Mouse (Mus musculus) layer of hippocampus, adult 9-11 months (tissue): ENCODE measurements around the gene Bhlhe23.

ENCODE experiments used
- DNase-seq: peaks from one replicate; pipeline ENCODE4 v3.0.0; 2022

Bhlhe23 gene

DNA sequence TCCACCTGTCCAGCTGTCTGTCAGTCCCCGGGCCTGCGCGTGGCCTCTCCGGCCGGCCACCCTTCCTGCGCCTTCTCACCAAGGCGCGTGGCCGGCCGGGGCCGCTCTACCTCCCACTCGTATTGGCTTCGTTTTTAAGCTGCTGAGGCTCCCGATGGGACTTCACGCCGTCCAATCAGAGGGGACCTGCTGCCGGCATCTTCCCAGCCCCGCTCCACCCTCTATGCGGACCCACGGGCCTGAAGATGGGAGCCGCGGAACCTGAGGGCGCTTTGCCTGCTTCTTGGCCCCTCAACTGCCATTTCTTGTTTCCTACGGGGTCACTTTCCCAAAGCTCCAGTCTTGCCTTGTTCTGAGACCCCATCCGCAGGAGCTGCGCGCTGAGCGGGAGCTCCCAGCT, at the start of gene Bhlhe23:
Gene Bhlhe23 (minus strand): TSS at position 108 of the 400 bp plus-strand sequence.
- no peak for DNase-seq

DNA sequence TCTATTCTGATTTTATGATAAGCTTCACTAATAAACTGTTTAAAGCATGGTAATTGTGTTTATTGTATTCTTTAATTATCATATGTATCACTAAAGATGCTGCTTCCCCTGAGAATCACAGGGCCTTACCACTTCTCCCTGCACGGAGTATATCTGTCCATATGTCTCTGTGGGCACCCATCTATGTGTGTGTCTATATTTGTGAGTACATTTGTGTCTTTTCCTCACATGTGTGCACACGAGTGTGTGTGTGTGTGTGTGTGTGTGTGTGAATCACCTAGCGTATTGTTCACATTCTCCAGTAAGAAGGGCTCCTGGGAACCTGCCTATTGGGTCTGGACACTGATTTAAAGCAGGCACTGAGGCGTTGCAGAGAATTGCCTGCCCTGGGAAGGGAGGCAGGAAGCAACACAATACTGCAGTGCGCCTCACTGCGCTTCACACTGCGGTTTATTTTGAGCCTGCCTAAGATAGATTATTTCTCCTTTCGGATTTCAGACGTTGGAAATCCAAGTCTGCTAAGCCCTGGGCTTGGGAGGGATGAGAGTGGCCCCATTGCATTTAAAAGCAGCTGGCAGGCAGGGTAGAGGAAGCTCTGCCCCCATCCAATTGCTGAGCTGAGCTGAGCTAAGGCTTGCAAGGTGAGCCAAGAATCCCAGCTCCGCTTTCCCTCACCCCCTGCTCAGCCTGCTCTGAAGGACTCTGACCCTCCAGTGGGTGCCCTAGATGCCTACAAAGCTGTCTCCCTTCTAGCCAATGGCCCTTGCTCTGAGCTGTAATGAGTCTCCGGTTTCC, 48.6 kb upstream of the Bhlhe23 start:
- DNase-seq: peak; percentile 79

DNA sequence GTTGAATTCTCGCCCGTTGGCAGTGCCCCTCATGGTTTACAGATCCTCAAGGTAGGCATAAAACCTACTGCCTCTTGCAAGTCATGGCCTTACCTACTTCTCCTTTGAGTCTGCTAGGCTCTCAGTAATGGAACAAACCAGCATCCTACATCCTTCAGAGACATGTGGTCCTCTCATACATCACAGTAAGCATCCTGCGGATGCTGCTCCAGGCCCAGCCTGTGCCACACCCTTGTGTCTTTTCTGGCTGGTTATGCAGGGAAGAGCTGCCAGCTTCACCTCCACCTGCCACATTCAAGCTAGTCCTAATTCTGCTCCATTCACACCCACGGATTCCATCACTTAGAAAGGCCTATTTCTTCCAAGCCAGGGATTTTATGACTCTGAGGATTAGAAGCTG, 48.0 kb upstream of the Bhlhe23 start:
- peak; percentile 57 for DNase-seq

DNA sequence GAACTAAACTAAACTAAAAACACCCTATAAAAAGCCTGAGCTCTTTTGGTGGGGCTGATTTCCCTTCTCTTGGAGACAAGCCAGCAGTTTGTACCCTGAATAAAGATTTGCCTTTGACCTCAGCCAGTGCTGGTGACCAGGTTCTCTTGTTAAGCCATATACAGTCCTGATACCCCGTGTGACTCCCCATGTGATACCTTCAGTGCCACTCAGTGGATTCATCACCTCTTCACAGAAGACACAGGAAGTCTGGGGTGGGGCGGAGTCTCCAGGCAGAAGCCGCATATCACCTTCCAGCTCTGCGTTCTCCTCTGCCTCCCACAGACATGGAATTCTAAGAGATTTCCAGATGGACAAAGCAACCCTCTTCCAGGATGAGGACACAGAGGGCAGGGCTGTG, 47.4 kb upstream of the Bhlhe23 start:
- DNase-seq: peak; percentile 77

DNA sequence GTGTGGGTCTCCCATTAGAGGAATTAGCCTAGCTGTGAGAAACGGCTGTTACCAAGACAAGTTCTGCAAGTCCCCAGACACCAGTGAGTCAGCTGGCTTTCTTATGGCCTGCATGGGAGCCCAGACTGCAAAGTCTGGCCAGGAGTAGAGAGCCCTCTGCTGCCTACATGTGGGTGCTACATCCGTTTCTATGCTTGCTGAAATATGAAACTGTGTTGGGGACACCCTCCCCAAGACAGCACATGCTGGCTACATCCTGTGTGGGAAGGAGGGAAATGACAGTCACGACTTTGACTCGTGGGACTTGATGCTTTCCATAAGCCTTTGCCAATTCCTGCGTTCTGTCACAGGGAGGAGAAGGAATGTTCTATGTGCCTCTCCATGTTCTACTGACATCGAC, 45.8 kb upstream of the Bhlhe23 start:
- DNase-seq: peak; percentile 86

DNA sequence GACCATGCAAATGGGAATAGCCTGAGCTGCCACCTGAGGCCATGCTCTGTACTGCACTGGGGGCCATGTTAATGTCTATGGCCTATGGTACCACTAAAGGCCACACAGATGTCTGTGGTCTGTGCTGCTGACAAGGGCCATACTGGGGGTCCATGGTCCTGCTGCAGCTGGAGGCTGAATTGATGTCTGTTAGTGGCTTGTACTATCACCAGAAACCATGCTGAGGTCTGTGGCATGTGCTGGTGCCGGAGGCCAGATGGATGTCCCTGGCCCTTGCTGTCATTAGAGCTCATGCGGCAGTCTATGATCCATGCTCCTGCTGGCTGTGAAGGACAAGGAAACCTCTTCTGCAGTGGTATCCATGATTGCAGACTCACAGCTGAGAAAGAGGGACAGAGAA, 42.8 kb upstream of the Bhlhe23 start:
- DNase-seq: no peak

DNA sequence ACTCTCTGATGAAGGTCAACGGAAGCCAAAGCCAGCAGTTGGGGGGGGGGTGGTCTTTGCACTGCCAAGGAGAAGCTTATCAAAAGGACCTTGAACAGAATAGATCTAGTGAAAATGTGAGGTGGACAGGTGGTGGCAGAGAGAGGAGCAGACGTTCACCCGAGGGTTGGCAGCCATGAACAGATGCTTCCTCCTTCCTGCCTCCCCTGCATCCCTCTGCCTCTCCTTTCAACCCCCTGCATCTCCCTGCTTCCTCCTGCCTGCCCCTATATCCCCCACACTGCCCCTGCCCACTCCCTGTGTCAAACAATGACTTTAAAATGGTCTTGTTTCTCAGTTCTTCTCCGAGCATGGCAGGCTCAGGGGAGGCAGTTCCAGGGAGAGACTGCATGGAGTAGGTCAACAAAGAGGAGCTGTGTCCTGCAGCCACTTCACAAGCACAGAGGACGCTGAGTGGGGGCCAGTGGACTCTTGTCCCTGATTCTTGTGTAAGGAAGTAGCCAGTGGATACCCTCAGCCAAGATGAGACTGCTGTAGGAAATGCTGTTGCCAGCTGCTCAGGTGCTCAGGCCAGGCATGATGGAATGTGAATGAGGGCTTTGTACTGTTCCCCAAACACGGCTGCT, 39.9 kb upstream of the Bhlhe23 start:
- DNase-seq: peak; percentile 34

DNA sequence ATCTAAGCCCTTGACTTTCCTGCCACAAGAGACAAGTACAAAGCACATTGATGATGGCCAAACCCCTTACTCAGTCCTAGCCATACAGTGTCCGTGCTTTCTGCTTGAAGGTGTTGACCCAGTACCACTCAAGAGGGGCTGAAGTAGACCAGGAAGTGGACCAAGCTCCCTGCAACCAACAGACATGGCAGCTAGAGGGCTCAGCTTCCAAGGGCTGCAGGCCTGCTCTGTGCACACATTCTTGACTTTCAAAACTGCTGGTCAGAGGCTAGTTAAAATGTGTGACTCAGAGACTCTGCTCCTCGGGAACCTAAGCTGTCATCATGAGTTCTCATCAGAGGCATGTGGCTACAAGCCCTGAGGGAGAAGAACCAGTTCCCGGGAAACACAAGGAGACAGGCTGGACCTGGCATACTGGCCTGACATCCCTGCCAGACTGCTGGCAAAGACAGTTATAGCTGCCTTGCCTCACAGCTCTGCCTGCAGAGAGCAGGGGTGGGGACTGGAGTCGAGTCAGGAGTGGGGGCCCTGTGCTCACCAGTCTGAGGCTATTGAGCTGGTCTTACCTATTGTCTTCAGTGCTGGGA, 37.4 kb upstream of the Bhlhe23 start:
- peak; percentile 41 for DNase-seq

DNA sequence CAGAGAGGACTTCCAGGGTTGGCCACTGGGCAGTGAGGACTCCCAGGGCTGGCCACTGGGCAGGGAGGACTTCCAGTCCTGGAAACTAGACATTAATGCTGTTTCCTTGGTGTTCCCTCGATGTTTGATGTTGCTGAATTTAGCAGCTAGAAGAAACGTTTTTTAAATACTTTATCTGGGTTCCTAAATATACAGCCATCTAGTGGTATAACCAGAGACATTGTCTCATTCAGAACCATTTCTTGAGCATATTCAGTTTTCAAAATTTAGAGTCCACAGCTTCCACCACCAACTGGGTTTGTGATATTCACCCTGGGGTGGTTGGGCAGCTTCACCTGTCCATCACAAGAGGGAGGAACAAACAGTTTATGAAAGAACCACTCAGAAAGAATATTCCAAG, 34.3 kb upstream of the Bhlhe23 start:
- no peak for DNase-seq

DNA sequence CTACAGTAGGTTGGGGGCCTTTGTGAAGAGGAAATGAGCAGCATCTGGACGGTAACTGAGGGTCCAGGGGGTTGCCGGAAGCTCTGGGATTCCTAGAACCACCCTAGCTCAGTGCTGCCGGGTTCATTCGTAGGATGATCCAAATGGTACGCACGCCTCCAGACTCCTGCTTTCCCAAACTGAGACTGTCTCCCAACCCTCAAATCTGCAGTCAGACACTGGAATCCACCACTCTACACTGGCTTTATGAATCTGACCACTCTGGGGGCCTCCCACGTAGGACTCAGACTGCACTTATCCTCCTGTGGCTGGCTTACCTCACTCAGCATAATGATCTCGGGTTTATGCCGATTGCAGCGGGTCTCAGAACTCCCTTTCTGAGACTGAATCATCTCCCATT, 32.8 kb upstream of the Bhlhe23 start:
- DNase-seq: peak; percentile 52

DNA sequence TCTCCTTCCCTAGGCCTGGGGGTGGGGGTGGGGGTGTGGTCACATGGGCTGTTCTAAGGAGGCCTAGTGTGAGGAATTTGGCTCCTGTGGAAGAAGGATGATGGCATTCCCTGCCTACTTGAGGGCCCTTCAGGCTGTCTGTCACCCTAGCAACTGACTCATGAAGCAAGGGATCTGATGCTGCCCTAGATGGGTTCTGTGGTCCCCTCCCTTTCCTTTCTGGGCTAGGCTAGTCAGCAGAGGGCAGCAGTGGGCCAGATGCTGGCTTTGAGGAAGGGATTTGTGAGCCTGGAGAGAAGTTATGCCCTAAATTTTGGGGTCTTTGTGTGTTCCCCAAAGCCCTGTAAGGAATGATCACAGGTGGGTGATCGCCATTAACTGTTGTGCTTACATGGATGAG, 29.3 kb upstream of the Bhlhe23 start:
- peak; percentile 75 for DNase-seq

DNA sequence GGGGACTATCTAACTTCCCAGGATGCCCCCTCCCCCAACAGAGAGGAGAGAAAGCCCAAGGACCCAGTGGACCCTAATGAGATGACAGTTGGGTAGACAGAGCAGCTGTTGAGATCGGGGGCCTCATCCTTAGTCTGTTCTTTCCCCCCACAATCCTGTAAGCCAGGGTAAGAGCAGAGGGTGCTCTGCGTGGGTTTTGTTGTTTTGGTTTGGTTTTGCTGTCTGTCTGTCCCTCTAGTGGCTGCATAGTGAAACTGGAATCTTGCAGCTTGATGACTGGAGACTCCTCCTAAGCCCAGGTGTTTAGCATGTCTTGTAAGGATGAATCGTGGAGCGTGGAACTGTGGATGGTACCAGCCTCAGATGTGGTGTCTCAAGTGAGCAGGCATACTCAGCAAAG, 19.3 kb upstream of the Bhlhe23 start:
- DNase-seq: no peak

DNA sequence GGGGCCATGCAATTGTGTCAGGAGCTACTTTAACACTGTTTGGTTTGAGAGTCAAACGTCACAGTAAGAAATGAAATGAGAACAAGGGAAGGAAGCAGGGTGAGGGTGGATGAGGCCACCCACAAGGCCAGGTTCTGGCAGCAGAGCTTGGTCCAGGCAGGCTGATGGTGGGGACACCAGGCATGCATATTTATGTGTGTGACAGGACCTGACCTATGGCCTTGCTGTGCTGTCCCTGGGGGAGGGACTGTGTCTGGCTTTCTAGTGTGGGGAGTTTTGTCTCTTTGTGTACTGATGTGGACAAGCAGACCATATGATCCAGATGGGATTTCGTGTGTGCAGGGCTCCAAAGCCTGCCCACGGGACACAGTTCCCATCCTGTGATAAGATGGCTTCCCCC, 18.9 kb upstream of the Bhlhe23 start:
- DNase-seq: no peak

DNA sequence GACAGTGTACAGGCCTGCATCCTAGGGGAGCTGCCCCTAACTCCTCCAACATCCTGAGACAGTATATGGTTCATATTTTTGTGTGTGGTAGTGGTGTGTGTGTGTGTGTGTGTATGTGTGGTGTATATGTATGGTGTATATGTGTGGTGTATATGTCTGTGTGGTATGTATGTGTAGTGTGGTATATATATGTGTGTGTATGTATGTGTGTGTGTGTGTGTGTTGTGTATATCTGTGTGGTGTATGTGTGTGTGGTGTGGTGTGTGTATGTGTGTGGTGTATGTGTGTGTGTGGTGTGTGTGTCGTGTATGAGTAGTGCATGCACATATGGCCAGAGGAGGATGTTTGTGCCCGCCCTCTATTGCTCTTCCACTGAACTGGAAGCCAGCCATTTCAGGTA, 17.7 kb upstream of the Bhlhe23 start:
- no peak for DNase-seq

DNA sequence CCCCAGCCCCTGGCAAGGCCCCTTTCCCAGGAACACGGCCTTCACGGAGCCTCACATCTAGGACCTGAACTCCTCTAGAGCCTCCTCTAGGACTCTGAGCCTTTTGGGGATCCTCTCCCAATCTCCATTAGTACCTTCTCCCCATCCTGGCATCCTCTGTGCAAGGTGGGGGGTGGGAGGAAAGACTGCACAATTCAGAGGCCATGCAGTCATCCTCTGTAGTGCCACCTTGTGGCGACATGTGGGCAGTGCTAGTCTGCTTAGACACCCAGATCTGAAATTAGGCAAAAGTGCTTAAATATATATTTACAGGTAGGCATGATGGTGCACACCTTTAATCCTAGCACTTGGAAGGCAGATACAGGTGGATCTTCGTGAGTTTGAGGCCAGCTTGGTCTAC, 15.0 kb upstream of the Bhlhe23 start:
- peak; percentile 48 for DNase-seq

DNA sequence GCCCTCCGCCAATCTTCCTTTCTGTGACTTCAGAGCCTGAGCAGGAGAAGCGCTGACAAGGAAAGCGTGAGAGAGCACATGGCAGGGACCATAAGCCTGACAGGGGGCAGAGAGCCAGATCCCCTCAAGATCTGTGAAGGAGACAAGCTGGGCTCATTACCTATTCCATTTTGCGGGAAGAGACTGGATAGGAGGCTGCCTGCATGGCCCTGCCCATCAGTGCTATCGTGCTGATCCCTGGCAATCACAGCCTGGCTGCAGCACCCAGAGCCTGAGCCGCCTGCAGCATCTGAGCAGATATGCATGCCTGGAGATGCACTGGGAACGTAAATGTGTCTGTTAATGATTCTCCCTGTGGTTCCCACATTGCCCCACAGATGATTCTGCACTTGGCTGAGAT, 12.1 kb upstream of the Bhlhe23 start:
- peak; percentile 39 for DNase-seq

DNA sequence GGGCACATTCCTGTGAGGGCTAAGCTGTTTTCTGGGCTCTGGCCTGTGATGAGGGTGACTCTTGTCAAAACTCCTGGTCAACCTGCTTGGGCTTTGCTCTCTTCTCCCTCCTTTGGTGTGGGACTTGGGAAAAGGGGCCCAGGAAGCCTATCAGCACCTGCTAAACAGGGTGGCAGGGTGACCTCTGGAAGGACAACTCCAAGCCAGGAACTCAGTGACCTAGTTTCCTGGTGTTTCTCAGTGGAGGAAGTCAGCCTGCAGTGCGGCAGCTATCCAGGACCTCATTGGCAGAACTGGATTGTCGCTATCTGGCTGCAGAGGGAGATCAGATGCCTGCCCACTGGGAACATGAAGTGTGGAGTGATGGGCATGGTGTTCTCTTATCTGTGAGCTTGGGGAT, 11.7 kb upstream of the Bhlhe23 start:
- no peak for DNase-seq

DNA sequence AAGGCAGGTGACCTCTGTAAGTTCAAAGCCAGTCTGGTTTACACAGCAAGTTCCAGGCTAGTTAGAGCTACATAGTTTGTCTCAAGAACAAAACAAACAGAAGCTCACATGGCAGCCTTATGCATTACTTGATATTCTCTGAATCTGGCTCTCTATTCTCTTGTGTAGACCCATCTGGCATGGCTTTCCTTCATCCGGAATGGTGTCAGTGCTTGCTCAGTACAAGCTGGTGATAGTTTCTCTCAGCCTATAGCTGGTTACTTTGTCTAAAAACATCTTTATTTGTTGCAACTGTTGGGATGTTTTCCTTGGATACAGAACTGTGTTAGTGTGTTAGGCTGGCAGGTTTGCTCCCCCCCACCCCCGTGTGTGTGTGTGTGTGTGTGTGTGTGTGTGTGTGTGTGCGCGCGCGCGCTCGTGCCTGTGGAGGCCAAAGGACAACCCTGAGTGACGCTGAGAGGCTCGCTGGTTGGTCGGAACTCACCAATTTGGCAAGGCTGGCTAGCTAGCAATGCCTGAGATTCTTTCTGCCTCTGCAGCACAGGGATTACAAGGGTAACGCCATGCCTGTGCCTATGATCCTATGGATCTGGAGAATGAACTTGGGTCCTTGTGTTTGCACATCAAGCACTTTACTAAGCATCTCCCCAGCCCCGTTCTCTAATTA, 11.0 kb upstream of the Bhlhe23 start:
- DNase-seq: peak; percentile 59

DNA sequence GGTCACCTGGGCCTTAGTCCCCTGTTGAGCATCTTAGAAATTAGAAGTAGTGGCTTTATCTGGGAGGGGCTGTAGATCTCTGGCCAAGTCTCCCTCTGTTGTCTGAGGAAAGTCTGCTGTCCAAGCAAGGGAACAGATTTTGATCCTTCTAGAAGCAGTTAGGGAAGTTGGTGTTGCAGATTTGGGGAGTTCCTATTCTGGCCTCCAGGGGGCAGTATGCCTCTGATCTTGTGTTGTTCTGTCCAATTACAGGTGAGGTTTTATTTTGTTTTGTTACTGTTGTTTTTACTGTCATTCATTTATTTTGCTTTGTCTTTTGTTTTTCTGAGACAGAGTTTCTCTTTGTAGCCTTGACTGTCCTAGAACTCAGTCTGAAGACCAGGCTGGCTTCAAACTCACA, 10.0 kb upstream of the Bhlhe23 start:
- DNase-seq: no peak

DNA sequence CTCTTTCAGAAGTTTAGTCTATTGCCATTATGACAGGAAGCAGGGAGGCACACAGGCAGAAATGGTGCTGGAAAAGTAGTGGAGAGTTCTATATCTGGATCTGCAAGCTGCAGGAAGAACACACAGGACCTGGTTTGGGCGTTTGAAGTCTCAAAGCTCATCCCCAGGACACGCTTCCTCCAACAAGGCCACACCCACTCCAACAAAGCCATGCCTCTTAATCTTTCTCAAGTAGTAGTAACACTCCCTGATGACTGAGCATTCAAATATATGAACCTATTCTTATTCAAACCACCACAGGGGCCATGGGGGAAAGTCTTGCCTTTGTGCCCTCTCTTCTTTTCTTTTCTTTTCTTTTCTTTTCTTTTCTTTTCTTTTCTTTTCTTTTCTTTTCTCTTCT, 3.6 kb upstream of the Bhlhe23 start:
- no peak for DNase-seq

DNA sequence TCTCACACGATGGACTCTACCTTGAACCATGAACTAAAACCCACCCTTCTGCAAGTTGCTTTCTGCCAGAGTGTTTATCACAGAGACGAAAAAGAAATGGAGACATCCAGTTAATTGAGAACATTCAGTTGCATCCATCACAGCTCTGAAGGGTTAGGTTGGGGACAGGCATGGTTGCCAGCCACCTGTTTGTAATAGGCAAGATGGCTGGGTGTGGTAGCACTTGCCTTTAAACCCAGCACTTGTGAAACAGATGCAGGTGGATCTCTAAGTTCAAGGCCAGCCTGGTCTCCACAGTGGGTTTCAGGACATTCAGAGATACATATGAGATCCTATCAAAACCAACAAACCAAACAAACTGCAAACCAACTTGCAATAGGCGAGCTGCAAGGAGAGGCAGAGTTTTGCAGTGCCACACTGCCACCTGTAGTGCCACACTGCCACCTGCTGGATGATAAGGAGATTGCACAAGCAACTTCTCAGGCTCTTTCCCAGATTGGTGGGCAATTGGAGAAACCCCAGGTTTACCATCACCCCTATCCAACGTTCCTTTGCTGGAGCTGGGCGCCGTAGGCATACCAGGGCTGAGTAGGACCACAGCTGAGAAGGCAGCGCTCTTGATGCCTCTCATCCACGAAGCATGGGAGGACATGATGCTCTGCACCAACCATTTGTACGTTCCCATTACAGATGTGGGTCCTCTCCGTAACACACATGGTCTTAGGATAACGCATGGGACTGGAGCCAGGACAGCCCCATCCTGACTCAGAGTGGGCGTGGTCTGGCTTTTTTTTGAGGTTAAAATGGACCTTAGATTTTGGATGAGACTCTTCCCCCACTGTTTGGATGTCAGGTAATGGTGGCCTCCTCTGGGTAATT, 2.8 kb upstream of the Bhlhe23 start:
- DNase-seq: no peak

DNA sequence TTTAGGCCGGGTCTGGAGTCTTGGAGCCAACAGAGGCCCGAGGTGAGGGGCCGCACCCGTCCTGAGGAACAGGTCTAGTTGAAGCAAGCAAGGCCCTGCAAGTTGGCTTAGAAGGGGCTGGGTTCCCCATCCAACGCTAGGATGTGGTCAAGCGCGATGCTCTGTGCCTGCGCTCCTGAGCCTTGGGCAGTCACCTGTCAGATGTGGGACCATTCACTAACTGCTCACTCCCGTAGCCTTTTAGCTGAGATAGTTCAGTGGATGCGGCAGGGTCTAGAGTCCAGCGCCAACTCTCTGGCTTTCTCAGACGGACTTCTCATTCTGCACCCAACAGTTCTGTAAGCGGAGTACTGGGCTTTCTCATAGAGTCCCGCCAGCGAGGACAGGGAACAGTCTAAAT, 1.1 kb downstream of the Bhlhe23 start:
- no peak for DNase-seq

DNA sequence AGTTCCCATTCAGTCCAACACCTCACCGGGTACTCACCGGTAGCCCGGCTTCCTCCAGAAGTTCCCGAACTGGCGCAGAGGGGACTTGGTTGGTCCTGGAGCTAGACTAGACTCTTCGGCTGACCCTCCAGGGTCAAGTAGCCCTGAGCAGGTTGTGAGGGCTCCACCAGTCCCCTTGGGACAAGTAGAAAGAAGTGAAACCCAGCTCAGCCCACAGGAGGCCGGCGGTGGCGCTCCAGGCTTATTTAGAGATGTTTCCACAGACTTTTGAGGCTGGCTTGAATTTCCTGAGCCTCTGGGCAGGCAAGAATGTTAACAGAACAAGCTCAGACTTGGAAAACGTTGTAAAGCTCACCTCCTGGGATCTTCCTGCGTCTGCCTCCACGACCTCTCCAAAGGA, 1.5 kb downstream of the Bhlhe23 start:
- no peak for DNase-seq
